Mouse (Mus musculus) lung, adult 2 months (tissue): ENCODE data around the gene Ndufc2. TPM values are rescaled to one million over a fixed set of nuclear protein-coding genes. Genes with fewer than 3 reads are reported as not detected.

ENCODE experiments used
- DNase-seq: peaks from one replicate; pipeline ENCODE4 v3.0.0; 2022
- H3K4me1 ChIP-seq: fragments of 200-500 bp; 2 replicates; pipeline ENCODE4 v1.6.1; 2011; ENCODE audit warnings: low read length; ENCODE audit not compliant: control insufficient read depth, insufficient read depth
- H3K4me3 ChIP-seq: fragments of 200-500 bp; replicated peaks from 2 replicates; pipeline ENCODE3; 2011; ENCODE audit warnings: low read depth, mild to moderate bottlenecking, control low read depth, low read length; ENCODE audit errors: extremely low read depth
- CTCF ChIP-seq: fragments of 200-500 bp; IDR thresholded peaks from 2 replicates; pipeline ENCODE4 v1.5.1; 2011; ENCODE audit warnings: mild to moderate bottlenecking, low read length, control low read depth; ENCODE audit not compliant: insufficient read depth
- POLR2A ChIP-seq: fragments of 200-500 bp; IDR thresholded peaks from 2 replicates; pipeline ENCODE4 v1.6.1; 2011; ENCODE audit warnings: low read depth, mild to moderate bottlenecking, control low read depth, low read length, borderline replicate concordance; ENCODE audit errors: extremely low read depth
- WGBS: fragments of 180-500 bp; shearing (Covaris S2); methylation state at CpG from one replicate; pipeline ENCODE4 v1.1.7; 2018; 5-methylcytosine and 5-hydroxymethylcytosine counted together
- polyA plus RNA-seq: library from polyadenylated mRNA; depleted of rRNA; stranded (reverse); fragments of >200 nt; gene quantifications from 2 replicates; pipeline ENCODE4 v1.2.3, GENCODE M21; 2012; rRNA removed

Gene Ndufc2
- 134 and 135 TPM in 2 replicates for polyA plus RNA-seq

GRCm38 (mm10) chr7:97399960-97400715 is at the start of gene Ndufc2:
Ndufc2 (plus strand) TSS chr7:97400003.
- Histone ChIP-seq H3K4me3 (peak within 1 kb of the TSS; percentile 80), H3K4me1 (peaks cover 11% of the 10 kb centered on the region; the same call in 1 of the 2 replicates)
- WGBS: under 1% methylated on average over 54 of the region's 54 CpGs
- TF ChIP-seq POLR2A (peak; percentile 98; the same call in 1 of the 2 replicates), CTCF (no peak)
- peak; percentile 70 for DNase-seq

GRCm38 (mm10) chr7:97350891-97351290 is 48.9 kb upstream of the Ndufc2 start:
- no peak overlapping the region for H3K4me3 ChIP-seq
- DNase-seq: no peak
- TF ChIP-seq POLR2A (no peak), CTCF (no peak)
- WGBS: 91% methylated on average over 5 of the region's 5 CpGs
- H3K4me1 ChIP-seq: peaks cover 14% of the 10 kb centered on the region

- 84% methylated on average over 11 of the region's 11 CpGs for WGBS
- no peak for DNase-seq
- Histone ChIP-seq H3K4me1 (peaks cover 17% of the 10 kb centered on the region), H3K4me3 (no peak overlapping the region)
- TF ChIP-seq CTCF (no peak), POLR2A (no peak)
Observed at GRCm38 (mm10) chr7:97351792-97352513, 47.9 kb upstream of the Ndufc2 start.

GRCm38 (mm10) chr7:97353356-97353755 is 46.4 kb upstream of the Ndufc2 start:
- TF ChIP-seq POLR2A (no peak), CTCF (no peak)
- no peak for DNase-seq
- H3K4me1 ChIP-seq: peaks cover 22% of the 10 kb centered on the region

GRCm38 (mm10) chr7:97355068-97355841 is 44.5 kb upstream of the Ndufc2 start:
- Histone ChIP-seq H3K4me1 (peaks cover 22% of the 10 kb centered on the region), H3K4me3 (no peak overlapping the region)
- DNase-seq: peak; percentile 59
- TF ChIP-seq CTCF (no peak), POLR2A (peak; percentile 40; the same call in 1 of the 2 replicates)
- 28% methylated on average over 13 of the region's 13 CpGs for WGBS

More at GRCm38 (mm10) chr7:97353356-97353755, 46.4 kb upstream of the Ndufc2 start:
- WGBS: 92% methylated on average over 6 of the region's 6 CpGs
- no peak overlapping the region for H3K4me3 ChIP-seq

GRCm38 (mm10) chr7:97356253-97356652 is 43.5 kb upstream of the Ndufc2 start:
- WGBS: 30% methylated on average over 5 of the region's 5 CpGs
- H3K4me1 ChIP-seq: peaks cover 22% of the 10 kb centered on the region
- TF ChIP-seq POLR2A (no peak), CTCF (no peak)
- DNase-seq: no peak
- no peak overlapping the region for H3K4me3 ChIP-seq

- Histone ChIP-seq H3K4me3 (no peak overlapping the region), H3K4me1 (peaks cover 22% of the 10 kb centered on the region)
- peak; percentile 9; the same call in 1 of the 2 replicates for TF ChIP-seq POLR2A
- no peak for TF ChIP-seq CTCF
- peak; percentile 63 for DNase-seq
- WGBS: 36% methylated on average over 5 of the region's 5 CpGs
Observed at GRCm38 (mm10) chr7:97356875-97357276, 42.9 kb upstream of the Ndufc2 start.

GRCm38 (mm10) chr7:97357840-97358239 is 42.0 kb upstream of the Ndufc2 start:
- Histone ChIP-seq H3K4me1 (peaks cover 22% of the 10 kb centered on the region), H3K4me3 (no peak overlapping the region)
- 67% methylated on average over 3 of the region's 3 CpGs for WGBS
- no peak for TF ChIP-seq POLR2A
- no peak for TF ChIP-seq CTCF
- DNase-seq: no peak

GRCm38 (mm10) chr7:97358347-97358746 is 41.5 kb upstream of the Ndufc2 start:
- no peak for DNase-seq
- TF ChIP-seq POLR2A: no peak
- Histone ChIP-seq H3K4me3 (no peak overlapping the region), H3K4me1 (peaks cover 22% of the 10 kb centered on the region)
- 81% methylated on average over 4 of the region's 4 CpGs for WGBS
